Mouse (Mus musculus) stomach, postnatal 0 days (tissue): Measurements from ENCODE around the gene Myo1f. TPM values are rescaled to one million over a fixed set of nuclear protein-coding genes. Genes with fewer than 3 reads are reported as not detected.
A peak's percentile ranks its signal among the peaks of the same experiment; 100 is the strongest.

Experiments used
- ATAC-seq: fragments of 200-750 bp; cut with Nextera tagmentation; 2 replicates; pipeline ENCODE4 v1.8.0; 2017; ENCODE audit not compliant: low FRiP score, low TSS enrichment
- DNase-seq: peaks from one replicate; pipeline ENCODE4 v3.0.0-alpha.2; 2016; ENCODE audit warnings: low spot score
- H3K27ac ChIP-seq: fragments of 300-500 bp; sonication (generic); replicated peaks from 2 replicates; pipeline ENCODE4 v1.5.1; 2014; ENCODE audit warnings: mild to moderate bottlenecking, control low read depth
- H3K27me3 ChIP-seq: fragments of 300-500 bp; sonication (generic); 2 replicates; pipeline ENCODE4 v1.6.1; 2014; ENCODE audit warnings: low read length; ENCODE audit not compliant: control insufficient read depth, insufficient read depth
- H3K36me3 ChIP-seq: fragments of 300-500 bp; sonication (generic); 2 replicates; pipeline ENCODE4 v1.6.1; 2014; ENCODE audit warnings: low read length, mixed read lengths; ENCODE audit not compliant: control insufficient read depth, insufficient read depth
- H3K4me1 ChIP-seq: fragments of 300-500 bp; sonication (generic); replicated peaks from 2 replicates; pipeline ENCODE4 v1.6.1; 2014; ENCODE audit warnings: antibody characterized with exemption; ENCODE audit not compliant: control insufficient read depth, insufficient read depth
- H3K4me2 ChIP-seq: fragments of 300-500 bp; sonication (generic); replicated peaks from 2 replicates; pipeline ENCODE4 v1.6.1; 2014; ENCODE audit warnings: low read depth, mild to moderate bottlenecking, control low read depth, moderate library complexity
- H3K4me3 ChIP-seq: fragments of 300-500 bp; sonication (generic); 2 replicates; pipeline ENCODE4 v1.5.1; 2014; ENCODE audit warnings: low read depth, low read length, control low read depth
- H3K9ac ChIP-seq: fragments of 300-500 bp; sonication (generic); 2 replicates; pipeline ENCODE4 v1.6.1; 2014; ENCODE audit warnings: mild to moderate bottlenecking, low read length, control low read depth, mixed read lengths
- H3K9me3 ChIP-seq: fragments of 300-500 bp; sonication (generic); 2 replicates; pipeline ENCODE4 v1.6.1; 2016; ENCODE audit warnings: low read length; ENCODE audit not compliant: control insufficient read depth
- CTCF ChIP-seq: IDR thresholded peaks from 2 replicates; pipeline ENCODE4 v1.5.1; 2016; ENCODE audit warnings: antibody characterized with exemption, low read depth, mild to moderate bottlenecking, moderate library complexity
- EP300 ChIP-seq: optimal IDR thresholded peaks from 2 replicates; pipeline ENCODE3; 2016; ENCODE audit warnings: antibody characterized with exemption
- WGBS: fragments of 180-500 bp; shearing (Covaris S2); extraction: QIAGEN DNeasy Blood & Tissue Kit; methylation state at CpG from one replicate; pipeline ENCODE4 v1.1.7; 2014; 5-methylcytosine and 5-hydroxymethylcytosine counted together
- polyA plus RNA-seq: library from polyadenylated mRNA; unstranded; fragments of >200 nt; fragmentation: Nextera tagmentation; extraction: Ambion mirVana; gene quantifications from 2 replicates; pipeline ENCODE4 v1.2.1, GENCODE M21; 2015

Gene Myo1f
- polyA plus RNA-seq, 1 experiment from 2014 or later = 1.5 TPM

- no peaks in the 10 kb centered on the region for H3K4me1 ChIP-seq
- no peaks in the 10 kb centered on the region for H3K27me3 ChIP-seq
- TF ChIP-seq EP300 = no peak
- DNase-seq (no peak), ATAC-seq (no peak)
- no peak overlapping the region for H3K4me2 ChIP-seq
- 90% methylated on average over 4 of the region's 4 CpGs for WGBS
- no peak overlapping the region for H3K9ac ChIP-seq
- H3K9me3 ChIP-seq = no peaks in the 10 kb centered on the region
- no peak overlapping the region for H3K27ac ChIP-seq
- no peak overlapping the region for H3K4me3 ChIP-seq
- peaks cover 18% of the 10 kb centered on the region for H3K36me3 ChIP-seq
These were observed 88.6 kb downstream of the Myo1f start for GRCm38 (mm10) chr17:33644068-33644467.

GRCm38 (mm10) chr17:33645073-33645472 is 89.6 kb downstream of the Myo1f start:
- TF ChIP-seq CTCF (no peak), EP300 (no peak)
- H3K36me3 ChIP-seq = peaks cover 25% of the 10 kb centered on the region
- ATAC-seq = no peak
- no peak overlapping the region for H3K4me3 ChIP-seq
- no peak overlapping the region for H3K27ac ChIP-seq
- H3K4me1 ChIP-seq = no peaks in the 10 kb centered on the region
- DNase-seq = no peak
- no peak overlapping the region for H3K9ac ChIP-seq
- 92% methylated on average over 8 of the region's 8 CpGs for WGBS
- H3K27me3 ChIP-seq = no peaks in the 10 kb centered on the region
- H3K4me2 ChIP-seq = no peak overlapping the region
- no peaks in the 10 kb centered on the region for H3K9me3 ChIP-seq

GRCm38 (mm10) chr17:33649781-33650475 is 94.4 kb downstream of the Myo1f start:
- DNase-seq (no peak), ATAC-seq (peak; percentile 48)
- H3K4me2 ChIP-seq = no peak overlapping the region
- no peaks in the 10 kb centered on the region for H3K9me3 ChIP-seq
- no peaks in the 10 kb centered on the region for H3K4me1 ChIP-seq
- no peak overlapping the region for H3K27ac ChIP-seq
- no peak overlapping the region for H3K4me3 ChIP-seq
- 98% methylated on average over 34 of the region's 34 CpGs for WGBS
- H3K36me3 ChIP-seq = peaks cover 33% of the 10 kb centered on the region
- no peaks in the 10 kb centered on the region for H3K27me3 ChIP-seq
- H3K9ac ChIP-seq = no peak overlapping the region
- TF ChIP-seq CTCF (no peak), EP300 (no peak)

Other genes with a start within 250 kb of the Myo1f start
- 3.2 and 3.6 TPM in 2 replicates for gene Zfp81, start 196.8 kb upstream of the Myo1f start, polyA plus RNA-seq
- 6.0 and 6.1 TPM in 2 replicates for gene Zfp101, start 161.1 kb upstream of the Myo1f start, polyA plus RNA-seq
- not detected in 2 replicates for gene Actl9, start 122.8 kb upstream of the Myo1f start, polyA plus RNA-seq
- gene Adamts10, start 31.5 kb upstream of the Myo1f start, polyA plus RNA-seq = 12.5 and 15.1 TPM in 2 replicates
- 23.7 and 27.5 TPM in 2 replicates for gene Zfp414, start 73.4 kb downstream of the Myo1f start, polyA plus RNA-seq
- 0.19 and 0.27 TPM in 2 replicates for gene Pram1, start 82.3 kb downstream of the Myo1f start, polyA plus RNA-seq
- 115 and 122 TPM in 2 replicates for gene Hnrnpm, start 131.2 kb downstream of the Myo1f start, polyA plus RNA-seq
- gene March2, start 163.0 kb downstream of the Myo1f start, polyA plus RNA-seq = 51.1 and 54.6 TPM in 2 replicates
- 164 TPM in 2 replicates for gene Rab11b, start 204.8 kb downstream of the Myo1f start, polyA plus RNA-seq
- gene Angptl4, start 226.1 kb downstream of the Myo1f start, polyA plus RNA-seq = 31.3 and 42.4 TPM in 2 replicates